Mouse (Mus musculus): ENCODE results near the gene Parp11.
A peak's percentile ranks its signal among the peaks of the same experiment; 100 is the strongest.
"Not testable (repeated sequence)": the region's sequence is repeated elsewhere in the genome, so short reads cannot be mapped to it uniquely, and the experiment has no call there.

Gene Parp11

DNA sequence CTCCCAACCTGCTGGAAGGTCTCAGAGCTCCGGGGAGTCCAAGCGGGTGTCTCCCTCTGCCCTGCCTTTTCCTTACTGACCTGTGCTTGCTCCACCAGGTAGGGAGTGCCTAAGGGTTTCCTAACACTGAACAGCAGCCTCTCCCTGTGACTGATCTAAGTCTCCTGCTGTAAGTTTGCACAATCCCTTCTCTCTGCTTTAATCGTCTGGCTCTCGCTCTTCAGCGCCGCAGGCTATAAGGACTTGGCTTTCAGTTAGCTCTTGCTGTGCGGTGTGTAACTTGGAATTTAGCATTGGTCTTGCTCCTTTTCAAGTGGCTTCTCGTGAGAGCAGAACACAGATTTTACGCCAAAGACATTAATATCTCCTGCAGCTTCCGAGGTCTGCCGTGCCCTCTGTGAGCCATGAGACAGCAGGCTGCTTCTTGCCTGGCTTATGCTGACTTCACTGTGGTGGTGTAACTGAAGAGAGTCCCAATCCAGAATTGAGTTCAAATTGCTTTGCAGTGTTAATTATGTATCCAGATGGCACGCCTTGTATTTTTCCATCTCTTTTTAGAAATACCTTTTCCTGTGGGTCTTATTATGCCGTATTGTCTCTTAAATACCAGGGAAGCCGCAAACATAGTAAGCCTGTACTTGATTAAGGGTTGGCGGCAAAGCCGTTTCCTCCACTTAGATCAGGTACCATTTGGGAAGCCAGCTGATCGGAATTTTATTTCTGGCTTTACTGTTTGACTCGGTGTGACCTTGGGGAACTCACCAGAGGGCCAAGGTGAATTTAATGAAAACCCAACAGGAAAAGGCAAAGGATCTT is 50.4 kb downstream of the Parp11 start:
- no peak for DNase-seq

- DNase-seq: no peak
Observed at GRCm38 (mm10) chr6:127500119-127500518, 53.5 kb downstream of the Parp11 start.

- DNase-seq: no peak
Observed at GRCm38 (mm10) chr6:127500806-127501205, 54.2 kb downstream of the Parp11 start.

DNA sequence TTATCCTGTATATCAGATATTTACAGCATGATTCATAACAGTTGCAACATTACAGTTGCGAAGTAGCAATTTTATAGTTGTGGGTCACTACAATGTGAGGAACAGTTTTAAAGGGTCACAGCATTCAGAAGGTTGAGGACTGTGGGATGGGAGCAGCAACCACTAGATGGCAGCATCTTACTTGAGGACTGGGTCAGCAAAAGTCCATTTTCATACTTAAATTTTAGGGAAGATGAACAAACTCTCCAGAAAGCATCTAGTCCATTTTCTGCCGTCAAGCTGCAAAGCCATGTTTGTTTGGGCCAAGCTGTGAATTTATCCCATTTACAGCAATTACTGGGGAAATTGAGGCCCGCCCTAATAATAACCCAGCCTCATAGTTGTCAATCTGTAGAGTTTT is 55.9 kb downstream of the Parp11 start:
- peak in 1 of 2 experiments; percentile 64 for DNase-seq

GRCm38 (mm10) chr6:127513776-127514175 is 67.1 kb downstream of the Parp11 start:
- DNase-seq: not testable (repeated sequence)

GRCm38 (mm10) chr6:127521176-127521575 is 74.5 kb downstream of the Parp11 start:
- DNase-seq: no peak

DNA sequence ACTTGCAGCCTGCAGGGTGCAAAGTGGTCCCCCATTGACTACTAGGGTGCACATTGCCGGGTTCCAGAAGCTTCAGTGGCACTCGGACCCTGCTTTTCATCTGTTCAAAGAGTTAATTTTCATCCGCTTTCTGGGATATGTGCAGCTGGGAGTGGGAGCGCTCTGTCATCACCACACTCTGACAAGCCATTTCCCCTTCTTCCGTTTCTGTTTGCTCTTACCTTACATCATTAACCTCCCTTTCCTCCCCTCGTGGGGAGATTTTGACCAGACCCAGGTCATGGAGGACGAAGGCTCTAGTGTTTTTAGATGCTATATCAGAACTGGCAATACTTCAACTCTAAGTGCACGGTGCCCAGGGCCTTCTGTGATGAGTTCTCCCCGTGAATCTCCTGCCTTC is 75.7 kb downstream of the Parp11 start:
- no peak for DNase-seq

DNA sequence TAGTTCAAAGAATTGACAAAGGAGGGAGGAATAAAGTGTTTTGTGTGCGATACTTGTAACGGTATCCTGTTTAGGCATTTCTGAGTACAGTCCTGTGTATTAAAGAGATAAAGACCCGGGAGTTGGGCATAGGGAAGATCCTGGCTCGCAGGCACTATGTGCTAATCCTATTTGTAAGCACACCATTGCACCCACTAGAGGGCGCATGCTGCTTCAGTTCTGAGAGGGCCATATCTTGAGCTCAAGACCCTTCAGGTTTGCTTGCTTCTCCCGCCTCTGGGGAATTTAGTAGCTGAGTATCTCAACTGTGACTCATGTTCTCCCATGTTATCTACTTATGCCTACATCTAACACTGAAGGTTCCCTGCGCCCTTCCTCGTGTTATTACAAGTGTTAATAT is 77.8 kb downstream of the Parp11 start:
- peak; percentile 68 to 80 for DNase-seq

DNA sequence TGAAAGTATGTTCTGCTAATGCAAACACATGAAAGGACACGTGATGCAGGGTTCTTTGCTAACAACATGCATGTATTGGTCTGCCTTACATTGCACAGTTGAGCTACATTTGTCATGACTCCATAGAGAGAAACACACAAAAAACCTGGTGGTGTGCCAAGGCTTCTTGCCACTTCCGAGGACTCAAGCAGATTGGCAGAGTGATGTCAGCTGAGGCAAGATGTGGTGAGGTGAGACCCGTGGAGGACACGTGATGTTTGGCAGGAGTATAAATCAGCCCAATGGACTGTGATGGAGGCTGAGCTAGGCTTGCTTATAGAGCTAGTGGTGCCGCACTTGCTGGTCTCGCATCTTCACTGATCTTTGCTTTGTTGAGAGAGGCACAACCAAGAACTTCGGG is 82.0 kb downstream of the Parp11 start:
- DNase-seq: no peak

GRCm38 (mm10) chr6:127529451-127529850 is 82.8 kb downstream of the Parp11 start:
- peak; percentile 89 to 92 for DNase-seq

GRCm38 (mm10) chr6:127530206-127530605 is 83.6 kb downstream of the Parp11 start:
- no peak for DNase-seq

DNA sequence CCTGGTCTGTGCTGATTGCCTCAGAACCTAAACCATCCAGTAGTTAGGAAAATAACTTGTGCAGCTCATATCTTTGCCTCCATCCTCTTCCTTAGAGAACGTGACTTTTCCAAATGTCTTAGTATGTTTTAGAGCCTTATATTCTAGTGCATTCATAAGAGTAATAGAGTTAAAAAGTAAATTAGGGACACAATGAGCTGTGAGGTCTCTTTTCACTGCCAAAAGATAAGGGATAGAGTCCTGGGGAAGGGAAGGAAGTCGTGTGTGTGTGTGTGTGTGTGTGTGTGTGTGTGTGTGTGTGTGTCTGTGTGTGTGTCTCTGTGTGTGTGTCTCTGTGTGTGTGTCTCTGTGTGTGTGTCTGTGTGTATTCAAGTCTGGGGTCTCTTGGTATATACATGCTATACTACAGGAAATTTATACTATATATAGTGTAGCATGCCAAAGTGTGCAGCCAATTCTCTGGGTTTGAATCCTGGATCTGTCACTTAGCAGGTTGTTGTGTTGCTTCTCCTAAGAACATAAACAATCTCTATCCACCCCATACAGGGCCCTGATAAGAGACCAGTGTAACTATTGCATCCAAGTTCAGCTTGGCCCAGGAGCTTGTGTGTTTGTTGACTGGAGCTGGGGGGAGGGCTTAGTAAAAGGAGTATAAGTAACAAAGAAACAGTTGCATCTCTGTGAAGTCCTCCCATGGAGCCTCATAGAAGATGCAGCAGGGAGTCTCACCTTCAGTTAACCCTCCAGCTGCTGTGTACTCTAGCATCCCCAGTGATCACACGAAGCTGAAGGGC is 85.0 kb downstream of the Parp11 start:
- no peak for DNase-seq

DNA sequence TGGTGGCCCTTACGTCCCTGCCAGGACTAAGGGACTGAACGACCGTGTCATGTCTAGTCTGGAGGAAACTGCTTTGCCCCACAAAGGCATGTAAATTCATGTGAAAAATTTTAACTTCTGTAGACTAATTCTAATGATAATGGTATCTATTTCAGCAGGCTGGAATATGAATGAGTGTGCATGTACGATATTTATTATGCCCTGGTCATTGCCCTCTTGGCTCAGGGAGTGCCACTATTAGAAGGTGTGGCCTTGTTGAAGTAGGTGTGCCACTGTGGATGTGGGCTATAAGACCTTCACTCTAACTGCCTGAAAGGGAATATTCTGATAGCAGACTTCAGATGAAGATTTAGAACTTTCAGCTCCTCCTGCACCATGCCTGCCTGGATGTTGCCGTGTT is 85.7 kb downstream of the Parp11 start:
- no peak for DNase-seq

- DNase-seq: no peak
Observed at GRCm38 (mm10) chr6:127533766-127534165, 87.1 kb downstream of the Parp11 start.

DNA sequence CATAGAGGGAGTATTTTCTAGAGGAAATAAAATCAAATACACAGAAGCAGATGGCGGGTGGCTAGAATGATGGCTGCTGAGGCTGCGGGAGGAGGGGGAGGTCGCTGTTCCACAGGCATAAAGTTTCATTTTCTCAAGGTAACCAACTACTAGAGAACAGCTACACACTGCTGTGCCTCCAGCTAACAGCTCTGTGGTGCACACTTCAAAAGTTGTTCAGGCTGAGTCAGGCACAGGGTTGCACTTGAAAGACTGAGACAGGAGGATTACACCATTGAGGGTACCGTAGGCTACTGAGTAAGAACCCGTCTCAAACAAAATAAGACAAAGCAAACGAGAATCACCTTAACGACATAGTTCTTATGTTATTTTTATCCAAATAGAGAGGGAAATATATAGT is 90.4 kb downstream of the Parp11 start:
- no peak for DNase-seq

DNA sequence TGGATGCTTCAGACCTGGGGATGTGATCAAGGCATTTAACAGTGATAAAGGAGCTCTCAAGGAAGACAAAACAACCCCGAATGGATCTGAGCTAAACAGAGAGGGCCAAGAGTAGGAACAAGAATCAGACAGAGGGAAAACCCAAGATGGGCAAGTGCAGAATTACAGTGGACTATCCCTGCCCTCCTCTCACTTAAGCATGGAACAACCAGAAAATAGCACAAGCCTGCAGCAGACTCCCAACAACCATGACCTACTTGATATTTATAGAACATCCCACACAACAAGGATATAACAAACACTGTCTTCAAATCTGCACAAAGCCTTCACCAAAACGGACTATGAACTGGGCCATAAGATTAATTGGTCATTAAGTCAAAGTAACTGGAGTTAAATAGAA is 91.5 kb downstream of the Parp11 start:
- no peak for DNase-seq

DNA sequence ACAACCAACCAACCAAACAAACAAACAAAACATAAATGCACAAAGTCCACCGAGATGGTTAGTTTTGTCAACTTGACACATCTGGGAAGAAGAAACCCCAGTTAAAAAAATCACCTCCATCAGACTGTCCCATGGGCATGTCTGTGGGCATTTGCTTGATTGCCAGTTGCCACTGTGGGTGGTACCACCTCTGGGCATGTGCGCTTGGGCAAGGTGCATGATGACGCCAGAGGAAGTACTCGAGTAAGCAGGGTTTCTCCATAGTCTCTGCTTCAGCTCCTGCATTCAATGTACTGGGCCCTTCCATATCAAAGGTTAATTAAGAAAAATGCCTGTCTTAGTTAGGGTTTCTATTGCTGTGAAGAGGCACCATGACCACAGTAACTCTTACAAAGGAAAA is 92.6 kb downstream of the Parp11 start:
- DNase-seq: no peak

GRCm38 (mm10) chr6:127539659-127540058 is 93.0 kb downstream of the Parp11 start:
- no peak for DNase-seq

GRCm38 (mm10) chr6:127540517-127540916 is 93.9 kb downstream of the Parp11 start:
- no peak for DNase-seq

GRCm38 (mm10) chr6:127541617-127542374 is 95.2 kb downstream of the Parp11 start:
- peak in 1 of 2 experiments; percentile 67 for DNase-seq

All from lung, postnatal 4 days (tissue).